Mouse (Mus musculus): ENCODE data around the gene Kctd3.

GRCm38 (mm10) chr1:189039348-189039747, 31.7 kb upstream of the Kctd3 start:
- TF ChIP-seq TAL1 (IDR thresholded peaks at IDR 0.05; ENCODE audit: low read length), result no peak
- no peak for TF ChIP-seq GATA1 (IDR thresholded peaks at IDR 0.05; ENCODE audit: low read length)
